Mouse (Mus musculus): ENCODE measurements around the gene Cntn5. TPM values are rescaled to one million over a fixed set of nuclear protein-coding genes. Genes with fewer than 3 reads are reported as not detected.

Cntn5 gene
- total and polyA plus RNA-seq, 3 experiments, result not detected

GRCm38 (mm10) chr9:9673277-9674049, 1231.1 kb downstream of the Cntn5 start:
- no peak overlapping the region for H3K4me3 ChIP-seq (replicated peaks in 1 of 3; ENCODE audit: low read depth in 2 of 3, low read length in 2 of 3, poor library complexity in 1 of 3)
- H3K27me3 ChIP-seq (replicated peaks), result no peaks in the 10 kb centered on the region
- no peaks in the 10 kb centered on the region for H3K36me3 ChIP-seq (replicated peaks in 1 of 2; ENCODE audit: control insufficient read depth in 1 of 2, insufficient read depth in 1 of 2, low read length in 1 of 2)
- in situ Hi-C loops (cut with MboI; ENCODE audit: low pct_ligation_motif_present, low pct_unique_long_range_greater_than_20kb, low sequenced_read_pairs), result no loop called here
- H3K4me2 ChIP-seq (ENCODE audit: insufficient read depth, low read depth, poor library complexity, severe bottlenecking), result no peak overlapping the region
- peaks cover 20% of the 10 kb centered on the region for H3K9me3 ChIP-seq (replicated peaks; ENCODE audit: low read length)
- dilution Hi-C loops (cut with MboI; ENCODE audit: extremely low pct_ligation_motif_present, extremely low pct_unique_long_range_greater_than_20kb, low sequenced_read_pairs), result no loop called here
- no peaks in the 10 kb centered on the region for H3K4me1 ChIP-seq (ENCODE audit: control insufficient read depth in 1 of 2, insufficient read depth in 2 of 2)
- no peak for DNase-seq (ENCODE audit: extremely low read depth)
- no peak for TF ChIP-seq TCF12 (IDR thresholded peaks at IDR 0.05; ENCODE audit: low read depth, low read length)
- H3K9ac ChIP-seq (ENCODE audit: insufficient read depth, low read depth), result no peak overlapping the region
- H3K27ac ChIP-seq (ENCODE audit: insufficient read depth, low read depth), result no peak overlapping the region
- H3K79me2 ChIP-seq (replicated peaks; ENCODE audit: control insufficient read depth, extremely low read depth, insufficient read depth, poor library complexity, severe bottlenecking), result no peaks in the 10 kb centered on the region

- Histone ChIP-seq H3K4me1 (ENCODE audit: control insufficient read depth in 1 of 2, insufficient read depth in 2 of 2) (no peaks in the 10 kb centered on the region), H3K4me3 (replicated peaks in 1 of 3; ENCODE audit: low read depth in 2 of 3, low read length in 2 of 3, poor library complexity in 1 of 3) (no peak overlapping the region), H3K9ac (ENCODE audit: insufficient read depth, low read depth) (no peak overlapping the region), H3K4me2 (ENCODE audit: insufficient read depth, low read depth, poor library complexity, severe bottlenecking) (no peak overlapping the region), H3K36me3 (replicated peaks in 1 of 2; ENCODE audit: control insufficient read depth in 1 of 2, insufficient read depth in 1 of 2, low read length in 1 of 2) (no peaks in the 10 kb centered on the region), H3K79me2 (replicated peaks; ENCODE audit: control insufficient read depth, extremely low read depth, insufficient read depth, poor library complexity, severe bottlenecking) (no peaks in the 10 kb centered on the region), H3K27me3 (replicated peaks) (no peaks in the 10 kb centered on the region), H3K9me3 (replicated peaks; ENCODE audit: low read length) (peaks cover 17% of the 10 kb centered on the region), H3K27ac (ENCODE audit: insufficient read depth, low read depth) (no peak overlapping the region)
- dilution Hi-C loops (cut with MboI; ENCODE audit: extremely low pct_ligation_motif_present, extremely low pct_unique_long_range_greater_than_20kb, low sequenced_read_pairs), result no loop called here
- DNase-seq (ENCODE audit: extremely low read depth), result no peak
- TF ChIP-seq MEF2A (IDR thresholded peaks at IDR 0.05; ENCODE audit: borderline replicate concordance, low read depth, low read length) (no peak), IRF4 (IDR thresholded peaks at IDR 0.05; ENCODE audit: low read depth, low read length) (no peak)
- in situ Hi-C loops (cut with MboI; ENCODE audit: low pct_ligation_motif_present, low pct_unique_long_range_greater_than_20kb, low sequenced_read_pairs), result no loop called here
Observed at GRCm38 (mm10) chr9:9653463-9653862, 1251.1 kb downstream of the Cntn5 start.

- no peaks in the 10 kb centered on the region for H3K36me3 ChIP-seq (replicated peaks in 1 of 2; ENCODE audit: control insufficient read depth in 1 of 2, insufficient read depth in 1 of 2, low read length in 1 of 2)
- TF ChIP-seq GABPA (IDR thresholded peaks at IDR 0.05; ENCODE audit: insufficient replicate concordance, low read depth, low read length) (no peak), ZMIZ1 (IDR thresholded peaks at IDR 0.05; ENCODE audit: low read depth, low read length) (no peak), HCFC1 (IDR thresholded peaks at IDR 0.05; ENCODE audit: low read depth, low read length) (no peak), NELFE (IDR thresholded peaks at IDR 0.05; ENCODE audit: low read depth, low read length) (no peak), JUN (IDR thresholded peaks at IDR 0.05; ENCODE audit: insufficient read depth, low read depth, low read length) (no peak), SIN3A (IDR thresholded peaks at IDR 0.05; ENCODE audit: low read length) (no peak), ZKSCAN1 (IDR thresholded peaks at IDR 0.05; ENCODE audit: borderline replicate concordance, low read depth, low read length) (no peak), SMC3 (IDR thresholded peaks at IDR 0.05; ENCODE audit: low read depth, low read length) (no peak), MAX (IDR thresholded peaks at IDR 0.05; ENCODE audit: low read length) (no peak), RCOR1 (conservative IDR thresholded peaks at IDR 0.05; ENCODE audit: low read depth, low read length) (no peak)
- H3K27ac ChIP-seq (ENCODE audit: insufficient read depth, low read depth), result no peak overlapping the region
- no peak overlapping the region for H3K4me3 ChIP-seq (replicated peaks in 1 of 3; ENCODE audit: low read depth in 2 of 3, low read length in 2 of 3, poor library complexity in 1 of 3)
- H3K79me2 ChIP-seq (replicated peaks; ENCODE audit: control insufficient read depth, extremely low read depth, insufficient read depth, poor library complexity, severe bottlenecking), result no peaks in the 10 kb centered on the region
- peaks cover 20% of the 10 kb centered on the region for H3K9me3 ChIP-seq (replicated peaks; ENCODE audit: low read length)
- DNase-seq (ENCODE audit: extremely low read depth), result no peak
- no peak overlapping the region for H3K4me2 ChIP-seq (ENCODE audit: insufficient read depth, low read depth, poor library complexity, severe bottlenecking)
- in situ Hi-C loops (cut with MboI; ENCODE audit: low pct_ligation_motif_present, low pct_unique_long_range_greater_than_20kb, low sequenced_read_pairs) (no loop called here), dilution Hi-C loops (cut with MboI; ENCODE audit: extremely low pct_ligation_motif_present, extremely low pct_unique_long_range_greater_than_20kb, low sequenced_read_pairs) (no loop called here)
- no peaks in the 10 kb centered on the region for H3K4me1 ChIP-seq (ENCODE audit: control insufficient read depth in 1 of 2, insufficient read depth in 2 of 2)
- no peaks in the 10 kb centered on the region for H3K27me3 ChIP-seq (replicated peaks)
- H3K9ac ChIP-seq (ENCODE audit: insufficient read depth, low read depth), result no peak overlapping the region
Observed at GRCm38 (mm10) chr9:9647361-9647760, 1257.2 kb downstream of the Cntn5 start.

Data from CH12.LX (cell line).